Mouse (Mus musculus): ENCODE results near the gene Prr12. TPM values are rescaled to one million over a fixed set of nuclear protein-coding genes. Genes with fewer than 3 reads are reported as not detected.
"Not testable (repeated sequence)": the region's sequence is repeated elsewhere in the genome, so short reads cannot be mapped to it uniquely, and the experiment has no call there.

The Prr12 gene
- polyA plus RNA-seq, 1 experiment from 2014 or later = 13.1 TPM

GRCm38 (mm10) chr7:45028351-45028750, 24.3 kb downstream of the Prr12 start:
- no peak overlapping the region for H3K4me3 ChIP-seq (replicated peaks)
- H3K36me3 ChIP-seq (replicated peaks) = peaks cover 64% of the 10 kb centered on the region
- H3K9ac ChIP-seq = no peak overlapping the region
- WGBS = 95% methylated on average over 11 of the region's 11 CpGs
- no peaks in the 10 kb centered on the region for H3K9me3 ChIP-seq
- H3K4me1 ChIP-seq = no peaks in the 10 kb centered on the region; the same call in 1 of the 2 replicates
- ATAC-seq (ENCODE audit: low FRiP score) = no peak
- no peaks in the 10 kb centered on the region for H3K27me3 ChIP-seq
- H3K4me2 ChIP-seq = no peak overlapping the region
- H3K27ac ChIP-seq = no peak overlapping the region

- H3K36me3 ChIP-seq (replicated peaks) = peaks cover 58% of the 10 kb centered on the region
- no peak overlapping the region for H3K4me2 ChIP-seq
- no peaks in the 10 kb centered on the region for H3K9me3 ChIP-seq
- H3K9ac ChIP-seq = no peak overlapping the region
- no peaks in the 10 kb centered on the region for H3K27me3 ChIP-seq
- no peak overlapping the region for H3K4me3 ChIP-seq (replicated peaks)
- no peak for ATAC-seq (ENCODE audit: low FRiP score)
- 92% methylated on average over 9 of the region's 9 CpGs for WGBS
- H3K4me1 ChIP-seq = no peaks in the 10 kb centered on the region; the same call in 1 of the 2 replicates
- no peak overlapping the region for H3K27ac ChIP-seq
Measured at GRCm38 (mm10) chr7:45027761-45028160, 24.9 kb downstream of the Prr12 start.

- WGBS = 63% methylated on average over 2 of the region's 2 CpGs
Measured at GRCm38 (mm10) chr7:45026256-45026655, 26.4 kb downstream of the Prr12 start.

GRCm38 (mm10) chr7:45025601-45026220, 27.0 kb downstream of the Prr12 start:
- no peaks in the 10 kb centered on the region for H3K9me3 ChIP-seq
- H3K4me2 ChIP-seq = no peak overlapping the region
- no peak for ATAC-seq (ENCODE audit: low FRiP score)
- H3K27ac ChIP-seq = 0 out of 2 replicates have a peak overlapping the region, but pooled peaks have one; percentile 42
- peaks cover 38% of the 10 kb centered on the region for H3K36me3 ChIP-seq (replicated peaks)
- no peaks in the 10 kb centered on the region for H3K27me3 ChIP-seq
- no peaks in the 10 kb centered on the region; the same call in 1 of the 2 replicates for H3K4me1 ChIP-seq
- H3K9ac ChIP-seq = no peak overlapping the region
- WGBS = 81% methylated on average over 8 of the region's 8 CpGs
- H3K4me3 ChIP-seq (replicated peaks) = no peak overlapping the region

More at GRCm38 (mm10) chr7:45026256-45026655, 26.4 kb downstream of the Prr12 start:
- Histone ChIP-seq H3K4me3 (replicated peaks) (no peak overlapping the region), H3K27me3 (no peaks in the 10 kb centered on the region), H3K27ac (no peak overlapping the region), H3K9me3 (no peaks in the 10 kb centered on the region), H3K36me3 (replicated peaks) (peaks cover 43% of the 10 kb centered on the region), H3K4me1 (no peaks in the 10 kb centered on the region; the same call in 1 of the 2 replicates), H3K4me2 (no peak overlapping the region), H3K9ac (no peak overlapping the region)
- no peak; the same call in 1 of the 2 replicates for ATAC-seq (ENCODE audit: low FRiP score)

GRCm38 (mm10) chr7:45024281-45025248, 28.1 kb downstream of the Prr12 start:
- WGBS = 89% methylated on average over 15 of the region's 15 CpGs
- Histone ChIP-seq H3K4me2 (no peak overlapping the region), H3K27ac (0 out of 2 replicates have a peak overlapping the region, but pooled peaks have one; percentile 42), H3K9ac (no peak overlapping the region), H3K27me3 (peaks cover 11% of the 10 kb centered on the region), H3K4me3 (replicated peaks) (no peak overlapping the region), H3K36me3 (replicated peaks) (peaks cover 27% of the 10 kb centered on the region), H3K4me1 (no peaks in the 10 kb centered on the region; the same call in 1 of the 2 replicates), H3K9me3 (no peaks in the 10 kb centered on the region)
- ATAC-seq (ENCODE audit: low FRiP score) = no peak

- H3K9ac ChIP-seq; H3K27ac ChIP-seq; H3K4me3 ChIP-seq (replicated peaks); H3K4me2 ChIP-seq; H3K4me1 ChIP-seq; H3K9me3 ChIP-seq; ATAC-seq (ENCODE audit: low FRiP score): not testable (repeated sequence)
- 82% methylated on average over 5 of the region's 5 CpGs for WGBS
- peaks cover 19% of the 10 kb centered on the region for H3K27me3 ChIP-seq
- peaks cover 18% of the 10 kb centered on the region for H3K36me3 ChIP-seq (replicated peaks)
Measured at GRCm38 (mm10) chr7:45023711-45024110, 29.0 kb downstream of the Prr12 start.

GRCm38 (mm10) chr7:45020225-45020624, 32.5 kb downstream of the Prr12 start:
- ATAC-seq (ENCODE audit: low FRiP score) = no peak
- H3K4me2 ChIP-seq = no peak overlapping the region
- 82% methylated on average over 9 of the region's 9 CpGs for WGBS

GRCm38 (mm10) chr7:45019031-45019571, 33.6 kb downstream of the Prr12 start:
- Histone ChIP-seq H3K27ac (no peak overlapping the region), H3K4me2 (no peak overlapping the region), H3K4me3 (replicated peaks) (no peak overlapping the region)

More at GRCm38 (mm10) chr7:45020225-45020624, 32.5 kb downstream of the Prr12 start:
- Histone ChIP-seq H3K9ac (no peak overlapping the region), H3K9me3 (no peaks in the 10 kb centered on the region), H3K4me1 (peaks cover 15% of the 10 kb centered on the region), H3K27me3 (peaks cover 24% of the 10 kb centered on the region), H3K36me3 (replicated peaks) (no peaks in the 10 kb centered on the region), H3K4me3 (replicated peaks) (no peak overlapping the region), H3K27ac (no peak overlapping the region)

GRCm38 (mm10) chr7:45017242-45018061, 35.2 kb downstream of the Prr12 start, which contains the start of gene Rras:
Gene Rras (plus strand): TSS chr7:45017961.
- H3K4me1 ChIP-seq = peaks cover 28% of the 10 kb centered on the region
- H3K27me3 ChIP-seq = peaks cover 24% of the 10 kb centered on the region
- H3K4me3 ChIP-seq (replicated peaks) = peak within 1 kb of the TSS; percentile 95
- peak; percentile 81 for ATAC-seq (ENCODE audit: low FRiP score)
- H3K36me3 ChIP-seq (replicated peaks) = peaks cover 16% of the 10 kb centered on the region
- peak within 1 kb of the TSS; percentile 94 for H3K4me2 ChIP-seq
- no peaks in the 10 kb centered on the region for H3K9me3 ChIP-seq
- WGBS = under 1% methylated on average over 36 of the region's 36 CpGs
- peak within 1 kb of the TSS; percentile 91 for H3K27ac ChIP-seq
- peak within 1 kb of the TSS; percentile 59 for H3K9ac ChIP-seq

More at GRCm38 (mm10) chr7:45019031-45019571, 33.6 kb downstream of the Prr12 start:
- Histone ChIP-seq H3K9ac (0 out of 2 replicates have a peak overlapping the region, but pooled peaks have one; percentile 7), H3K4me1 (peaks cover 26% of the 10 kb centered on the region), H3K36me3 (replicated peaks) (no peaks in the 10 kb centered on the region), H3K9me3 (no peaks in the 10 kb centered on the region), H3K27me3 (peaks cover 24% of the 10 kb centered on the region)
- 45% methylated on average over 8 of the region's 8 CpGs for WGBS
- no peak for ATAC-seq (ENCODE audit: low FRiP score)

- peak overlapping the region; percentile 91 for H3K27ac ChIP-seq
- H3K9ac ChIP-seq = peak overlapping the region; percentile 57
- no peak for ATAC-seq (ENCODE audit: low FRiP score)
- 4% methylated on average over 4 of the region's 4 CpGs for WGBS
- H3K4me1 ChIP-seq = peaks cover 28% of the 10 kb centered on the region
- H3K27me3 ChIP-seq = peaks cover 24% of the 10 kb centered on the region
- H3K4me2 ChIP-seq = peak overlapping the region; percentile 94
- no peaks in the 10 kb centered on the region for H3K9me3 ChIP-seq
- peaks cover 23% of the 10 kb centered on the region for H3K36me3 ChIP-seq (replicated peaks)
- peak overlapping the region; percentile 95 for H3K4me3 ChIP-seq (replicated peaks)
Measured at GRCm38 (mm10) chr7:45016761-45017160, 35.9 kb downstream of the Prr12 start.

- Histone ChIP-seq H3K27ac (peak within 1 kb of the TSS; percentile 91), H3K4me1 (peaks cover 28% of the 10 kb centered on the region), H3K36me3 (replicated peaks) (peaks cover 29% of the 10 kb centered on the region), H3K9ac (peak within 1 kb of the TSS; percentile 90), H3K9me3 (no peaks in the 10 kb centered on the region), H3K4me3 (replicated peaks) (peak within 1 kb of the TSS; percentile 95), H3K4me2 (peak within 1 kb of the TSS; percentile 94), H3K27me3 (peaks cover 24% of the 10 kb centered on the region)
- under 1% methylated on average over 68 of the region's 69 CpGs for WGBS
- peak; percentile 93 for ATAC-seq (ENCODE audit: low FRiP score)
Measured at GRCm38 (mm10) chr7:45015957-45016612, 36.6 kb downstream of the Prr12 start, which contains the start of gene Scaf1. Gene Scaf1 (minus strand): TSS chr7:45016363.

Measured in forebrain, embryonic 12.5 days (tissue).